Mouse (Mus musculus): ENCODE results near the gene Arxes1.
"Not testable (repeated sequence)": the region's sequence is repeated elsewhere in the genome, so short reads cannot be mapped to it uniquely, and the experiment has no call there.

The Arxes1 gene

DNA sequence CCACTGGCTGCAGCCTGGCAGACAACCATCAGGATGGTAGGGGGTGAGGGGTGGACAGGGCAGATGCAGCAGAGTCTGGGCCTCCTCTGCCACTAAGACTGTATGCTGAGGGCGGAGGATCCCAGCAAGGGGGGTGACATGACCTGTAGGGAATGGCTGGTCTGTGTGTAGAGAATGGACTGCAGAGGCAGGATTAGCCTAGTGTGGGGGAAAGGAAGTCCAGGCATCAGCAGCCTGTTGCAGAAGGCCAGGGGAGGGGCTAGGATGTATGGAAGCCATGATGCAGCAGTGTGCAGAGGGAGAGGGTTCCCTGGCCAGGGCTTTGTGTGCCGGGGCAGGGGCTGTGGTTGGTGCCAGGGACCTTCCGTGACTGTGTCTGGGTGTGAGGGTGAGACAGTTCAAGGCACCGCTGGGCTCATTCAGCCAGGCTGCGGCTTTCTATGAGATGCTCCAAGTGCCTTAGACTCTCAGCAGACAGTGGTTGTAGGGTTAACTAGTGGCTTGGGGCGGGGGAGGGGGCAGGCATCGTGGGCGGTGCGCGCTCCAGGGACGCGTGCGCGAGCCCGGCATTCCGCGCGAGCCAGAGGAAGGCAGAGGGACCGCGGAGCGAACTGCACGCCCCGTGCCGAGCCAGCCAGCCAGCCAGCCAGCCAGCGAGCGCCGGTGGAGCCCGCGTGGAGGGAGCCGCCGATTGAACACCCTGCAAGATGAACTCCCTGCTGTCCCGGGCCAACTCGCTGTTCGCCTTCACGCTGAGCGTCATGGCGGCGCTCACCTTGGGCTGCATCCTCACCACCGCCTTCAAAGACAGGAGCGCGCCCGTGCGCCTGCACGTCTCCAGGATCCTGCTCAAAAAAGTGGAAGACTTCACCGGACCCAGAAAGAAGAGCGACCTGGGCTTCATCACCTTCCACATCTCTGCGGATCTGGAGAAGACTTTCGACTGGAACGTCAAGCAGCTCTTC is at the start of gene Arxes1:
Arxes1 (plus strand) TSS at position 569 of the 965 bp plus-strand sequence.
- DNase-seq (ENCODE audit: low read depth) = not testable (repeated sequence)

DNA sequence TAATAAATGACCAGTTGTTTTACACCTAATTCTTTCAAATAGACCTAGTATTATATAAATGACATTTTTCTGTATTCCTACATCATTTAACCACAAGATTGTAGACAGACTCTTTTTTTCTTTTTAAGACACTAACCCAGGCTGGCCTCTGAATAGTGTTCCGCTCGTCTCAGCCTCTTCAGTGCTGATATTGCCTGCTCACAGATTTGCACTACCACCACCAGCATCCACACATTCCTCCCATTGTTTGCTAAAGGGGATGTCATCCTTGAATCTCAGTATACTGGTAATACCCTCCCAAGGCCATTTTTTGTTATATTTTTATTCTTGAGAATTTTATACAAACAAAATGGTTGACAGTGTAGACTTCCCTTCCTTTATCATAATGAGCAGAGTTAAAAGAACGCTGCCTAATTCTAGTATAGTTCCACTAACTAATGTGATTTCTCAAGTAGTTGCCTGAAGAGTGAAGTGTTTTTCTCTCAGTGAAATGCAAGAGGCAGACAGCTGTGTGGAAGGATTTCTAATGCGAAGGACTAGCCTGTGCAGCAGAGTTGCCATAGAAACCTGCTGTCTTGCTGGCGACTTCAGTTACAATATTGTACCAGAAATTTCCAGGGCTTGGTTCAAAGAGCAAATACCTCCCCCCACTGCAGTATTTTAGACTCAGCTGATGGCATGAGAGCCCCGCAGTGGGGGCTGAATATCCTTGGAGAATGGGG is 48.5 kb upstream of the Arxes1 start:
- DNase-seq (ENCODE audit: low read depth) = no peak

DNA sequence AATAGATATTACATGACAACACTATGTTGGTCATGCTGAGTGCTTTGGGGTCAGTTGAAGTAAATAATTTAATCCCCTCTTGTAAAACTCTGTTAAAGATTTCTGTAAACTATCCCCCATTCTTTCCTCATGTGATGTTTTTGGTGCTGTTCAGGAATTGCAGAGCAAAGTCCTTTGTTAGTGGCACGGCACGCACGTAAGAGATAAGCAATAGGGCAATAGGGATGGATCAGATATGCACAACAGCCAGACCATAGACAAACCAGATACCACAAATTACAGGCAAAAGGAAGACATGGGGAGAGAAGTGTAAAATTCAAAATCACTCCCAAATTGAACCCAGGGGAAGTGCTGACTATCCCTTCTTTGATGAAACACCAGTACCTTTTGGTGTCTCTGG is 46.9 kb upstream of the Arxes1 start:
- DNase-seq (ENCODE audit: low read depth) = no peak

DNA sequence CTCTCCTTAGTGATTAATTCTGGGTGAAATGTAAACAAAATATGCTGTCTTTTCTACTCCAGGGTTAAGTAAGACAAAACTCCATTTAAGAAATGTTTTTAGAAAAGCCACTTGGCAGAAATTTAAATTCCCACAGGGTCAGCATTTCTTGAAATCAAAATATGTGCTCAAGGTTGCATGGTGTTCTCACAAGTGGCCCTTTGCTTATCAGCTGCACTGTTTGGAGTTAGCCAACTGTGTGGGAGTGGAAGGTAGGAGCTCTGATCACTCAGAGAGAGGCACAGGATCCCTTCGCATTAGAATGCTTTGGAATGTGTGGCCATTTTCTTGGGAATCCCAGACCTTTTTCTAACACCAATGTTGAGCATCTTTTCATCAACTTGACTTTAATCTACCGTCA is 42.5 kb upstream of the Arxes1 start:
- no peak for DNase-seq (ENCODE audit: low read depth)

DNA sequence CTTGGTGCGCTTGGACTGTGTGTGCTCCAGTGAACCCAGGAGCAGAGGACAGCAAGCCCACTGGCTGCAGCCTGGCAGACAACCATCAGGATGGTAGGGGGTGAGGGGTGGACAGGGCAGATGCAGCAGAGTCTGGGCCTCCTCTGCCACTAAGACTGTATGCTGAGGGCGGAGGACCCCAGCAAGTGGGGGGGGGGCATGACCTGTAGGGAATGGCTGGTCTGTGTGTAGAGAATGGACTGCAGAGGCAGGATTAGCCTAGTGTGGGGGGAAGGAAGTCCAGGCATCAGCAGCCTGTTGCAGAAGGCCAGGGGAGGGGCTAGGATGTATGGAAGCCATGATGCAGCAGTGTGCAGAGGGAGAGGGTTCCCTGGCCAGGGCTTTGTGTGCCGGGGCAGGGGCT is 40.0 kb upstream of the Arxes1 start:
- DNase-seq (ENCODE audit: low read depth) = not testable (repeated sequence)

DNA sequence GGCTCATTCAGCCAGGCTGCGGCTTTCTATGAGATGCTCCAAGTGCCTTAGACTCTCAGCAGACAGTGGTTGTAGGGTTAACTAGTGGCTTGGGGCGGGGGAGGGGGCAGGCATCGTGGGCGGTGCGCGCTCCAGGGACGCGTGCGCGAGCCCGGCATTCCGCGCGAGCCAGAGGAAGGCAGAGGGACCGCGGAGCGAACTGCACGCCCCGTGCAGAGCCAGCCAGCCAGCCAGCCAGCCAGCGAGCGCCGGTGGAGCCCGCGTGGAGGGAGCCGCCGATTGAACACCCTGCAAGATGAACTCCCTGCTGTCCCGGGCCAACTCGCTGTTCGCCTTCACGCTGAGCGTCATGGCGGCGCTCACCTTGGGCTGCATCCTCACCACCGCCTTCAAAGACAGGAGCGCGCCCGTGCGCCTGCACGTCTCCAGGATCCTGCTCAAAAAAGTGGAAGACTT is 39.5 kb upstream of the Arxes1 start, which contains the start of gene Arxes2:
Arxes2 (plus strand) TSS at position 161 of the 456 bp plus-strand sequence.
- DNase-seq (ENCODE audit: low read depth) = not testable (repeated sequence)

DNA sequence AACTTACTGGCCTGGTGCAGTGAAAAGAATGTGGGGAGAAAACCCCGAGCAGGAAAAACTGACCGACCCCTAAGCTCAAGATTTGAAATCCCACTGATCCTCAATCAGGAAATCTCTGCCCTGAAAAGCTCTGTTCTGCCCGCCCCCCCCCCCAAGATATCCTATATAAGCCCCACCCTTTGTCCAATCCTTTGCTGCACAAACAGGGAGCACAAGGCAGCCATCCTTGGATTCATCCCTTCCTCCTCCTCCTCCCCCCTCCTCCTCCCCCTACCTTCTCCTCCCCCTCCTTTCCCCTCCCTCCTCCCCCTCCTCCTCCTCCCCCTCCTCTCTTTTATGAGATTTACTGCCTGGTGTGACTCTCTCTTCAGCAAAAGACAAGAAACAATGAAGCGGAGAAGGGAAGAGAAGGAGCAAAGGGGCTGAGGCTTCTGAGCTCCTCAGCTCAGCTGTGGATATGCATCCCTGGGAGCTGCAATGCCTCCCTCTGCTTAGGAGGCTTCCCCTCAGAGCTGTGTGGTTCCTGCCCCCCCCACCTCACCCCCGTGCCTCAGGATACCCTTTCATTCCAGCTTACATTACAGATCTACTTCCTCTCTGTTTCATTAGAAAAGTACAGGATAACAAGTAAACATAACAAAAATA is 25.8 kb upstream of the Arxes1 start:
- DNase-seq (ENCODE audit: low read depth) = no peak

DNA sequence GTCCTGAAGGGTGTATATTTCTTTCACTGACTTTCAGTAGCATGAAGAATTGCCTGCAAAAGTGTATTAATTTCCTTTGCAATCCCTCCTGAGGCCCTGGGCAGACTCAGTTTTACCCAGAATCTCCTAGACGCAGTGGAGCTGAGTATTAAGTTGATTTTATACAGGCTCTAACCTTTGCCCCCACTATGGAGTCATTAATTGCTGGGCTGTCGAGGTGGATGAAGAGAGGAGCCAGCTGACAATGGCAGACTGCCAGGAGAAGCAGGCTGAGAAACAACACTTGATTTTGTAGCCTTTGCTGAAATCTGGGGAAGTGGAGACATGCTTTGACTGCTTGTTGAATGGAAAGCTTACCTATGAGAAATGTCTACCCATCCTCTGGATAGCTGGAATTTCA is 18.8 kb upstream of the Arxes1 start:
- DNase-seq (ENCODE audit: low read depth) = no peak

DNA sequence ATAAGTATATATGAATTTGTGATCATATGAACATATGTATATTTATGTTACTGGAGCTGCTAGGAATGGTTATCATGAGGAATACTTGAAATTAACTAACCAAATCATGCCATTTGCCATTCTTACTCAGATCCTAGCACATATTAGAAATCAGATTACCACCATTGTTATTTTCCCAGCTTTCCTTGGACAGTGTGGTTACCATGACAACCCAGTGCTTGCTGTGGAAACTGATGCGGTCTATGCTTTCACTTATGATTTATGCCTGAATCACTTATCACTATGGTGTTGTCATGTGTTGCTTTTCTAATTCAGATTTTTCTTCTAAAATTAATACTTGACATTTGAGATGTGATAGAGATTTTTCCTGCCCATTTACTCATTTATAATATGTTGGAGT is 2.8 kb upstream of the Arxes1 start:
- no peak for DNase-seq (ENCODE audit: low read depth)

DNA sequence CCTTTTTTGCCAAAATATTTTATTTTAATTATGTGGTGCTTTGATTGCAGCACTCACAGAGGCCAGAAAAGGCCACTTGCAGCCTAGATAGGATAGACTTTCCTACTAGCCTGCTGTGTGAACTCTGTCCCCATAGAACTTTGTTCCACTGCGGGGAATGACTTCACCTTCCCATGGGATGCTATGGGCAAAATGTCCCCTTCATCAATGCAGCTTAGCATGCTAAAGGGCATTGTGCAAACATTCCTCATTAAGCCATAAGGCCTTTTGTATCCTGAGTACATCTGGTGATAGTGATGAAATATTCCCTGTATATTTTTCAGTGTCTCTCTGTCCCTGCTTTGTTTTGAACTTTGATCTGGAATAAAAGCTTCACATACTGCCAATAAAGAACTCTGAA is 10.6 kb downstream of the Arxes1 start:
- no peak for DNase-seq (ENCODE audit: low read depth)

DNA sequence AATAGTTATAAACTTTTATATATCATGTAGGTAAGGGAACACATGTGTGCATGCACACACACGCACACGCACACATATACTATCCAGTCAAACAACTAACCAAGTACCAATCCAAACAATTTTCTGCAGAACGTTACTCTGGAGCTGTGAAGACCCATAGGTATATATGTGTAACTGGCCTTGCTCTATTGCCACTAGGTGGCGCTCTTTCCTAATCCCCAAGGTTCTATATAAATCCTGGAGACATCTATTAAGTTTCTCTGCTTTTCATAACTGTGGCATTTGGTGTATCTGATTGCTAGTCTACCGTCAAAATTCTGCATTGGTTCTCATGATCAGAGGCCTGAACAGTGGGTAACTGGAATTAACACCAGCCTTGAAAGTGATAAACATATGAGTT is 14.4 kb downstream of the Arxes1 start:
- DNase-seq (ENCODE audit: low read depth) = no peak

DNA sequence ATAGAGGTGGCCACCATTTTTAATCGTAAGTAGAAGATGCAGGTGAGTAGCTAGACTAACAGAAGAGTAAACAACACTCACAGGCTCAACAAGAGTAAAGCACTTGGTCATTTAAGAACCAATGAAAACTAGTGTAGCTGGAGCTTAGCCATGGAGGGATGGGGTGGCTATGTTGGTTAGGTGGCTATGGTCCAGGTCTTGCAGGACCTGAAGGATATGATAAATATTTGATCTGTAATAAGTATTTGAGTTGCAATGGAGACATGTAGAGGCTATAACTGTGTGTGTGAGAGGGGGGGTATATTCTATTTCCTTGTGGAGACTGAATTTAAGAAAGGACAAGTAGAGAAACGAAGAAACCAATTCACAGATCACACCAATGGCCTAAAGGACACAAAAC is 18.1 kb downstream of the Arxes1 start:
- DNase-seq (ENCODE audit: low read depth) = no peak

DNA sequence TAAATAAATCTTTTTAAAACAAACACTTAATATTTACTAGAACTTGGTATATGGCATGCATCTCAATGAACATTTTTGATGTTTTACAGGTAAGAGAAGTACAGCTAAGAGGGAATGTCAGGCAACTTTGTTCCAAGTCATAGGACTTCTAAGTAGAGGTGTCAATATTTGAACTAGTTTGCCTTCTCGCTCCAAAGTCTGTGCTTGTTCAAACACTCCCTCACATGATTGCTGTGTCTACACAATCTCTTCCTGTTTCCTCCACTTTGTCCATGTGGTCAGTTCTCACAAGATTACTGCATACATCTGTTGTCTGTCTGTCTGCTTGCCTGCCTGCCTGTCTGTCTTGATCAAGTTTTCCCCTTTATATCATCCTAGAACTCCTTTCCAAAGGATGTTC is 27.5 kb downstream of the Arxes1 start:
- no peak for DNase-seq (ENCODE audit: low read depth)

DNA sequence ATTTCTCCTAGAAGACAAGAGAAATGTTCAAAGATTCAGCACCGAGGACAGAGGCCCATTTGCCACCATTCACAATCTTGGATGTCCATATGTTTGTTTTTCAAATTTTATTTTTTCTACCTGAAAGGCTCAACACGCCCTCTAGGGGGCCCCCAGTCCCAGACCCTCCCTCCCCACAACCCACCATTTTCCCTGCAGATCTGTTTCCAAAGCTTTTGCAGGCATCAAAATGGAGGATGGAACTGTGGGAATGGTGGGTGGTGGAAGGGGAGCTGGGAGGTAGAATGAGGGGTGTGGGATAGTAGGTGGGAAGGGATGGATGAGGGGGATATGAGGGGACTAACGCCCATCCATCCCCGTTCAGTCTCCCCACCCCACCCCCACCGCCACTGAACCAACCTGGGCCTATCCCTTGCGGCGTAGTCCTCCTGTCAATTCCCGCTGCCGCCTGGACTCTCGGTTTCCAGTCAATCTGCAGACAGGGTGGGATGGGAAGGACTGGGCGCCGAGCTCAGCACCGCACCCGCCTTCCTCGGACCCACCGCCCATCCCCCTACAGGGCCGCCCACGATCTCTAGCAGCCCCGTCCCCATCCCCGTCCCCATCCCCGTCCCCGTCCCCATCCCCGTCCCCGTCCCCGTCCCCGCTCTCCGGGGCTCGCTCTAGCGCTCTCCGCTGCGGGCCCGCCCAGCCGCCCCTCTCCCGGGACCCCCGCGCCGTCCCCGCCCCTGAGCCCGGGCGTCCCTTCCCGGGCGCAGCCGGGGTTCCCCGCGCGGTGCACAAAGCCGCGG is 34.2 kb downstream of the Arxes1 start:
- not testable (repeated sequence) for DNase-seq (ENCODE audit: low read depth)

DNA sequence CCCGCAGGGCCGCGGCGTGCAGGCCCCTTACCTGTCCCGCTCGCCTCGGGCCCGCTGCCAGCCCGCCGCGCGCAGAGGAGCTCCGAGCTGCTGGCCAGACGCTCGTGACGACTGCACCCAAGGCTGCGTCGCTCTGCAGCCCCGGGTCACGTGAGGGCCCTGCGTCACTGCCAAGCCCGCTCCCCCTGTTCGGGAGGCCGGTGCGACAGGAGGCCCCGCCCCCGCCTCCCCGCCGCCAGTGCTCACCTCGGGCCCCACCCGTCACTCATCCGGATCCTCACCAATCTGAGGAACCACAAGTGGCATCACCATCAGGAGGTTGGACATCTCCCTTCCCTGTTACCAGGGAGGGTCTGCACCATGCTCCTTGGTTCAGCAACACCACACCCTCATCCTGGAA is 34.9 kb downstream of the Arxes1 start, which contains the start of gene Bex2:
Bex2 (minus strand) TSS at position 217 of the 400 bp plus-strand sequence.
- not testable (repeated sequence) for DNase-seq (ENCODE audit: low read depth)

Measured in fibroblast of lung, adult 2 months (primary cell).